Mouse (Mus musculus): ENCODE results near the gene Cdh3. TPM values are rescaled to one million over a fixed set of nuclear protein-coding genes. Genes with fewer than 3 reads are reported as not detected.
A peak's percentile ranks its signal among the peaks of the same experiment; 100 is the strongest.
"Not testable (repeated sequence)": the region's sequence is repeated elsewhere in the genome, so short reads cannot be mapped to it uniquely, and the experiment has no call there.

The Cdh3 gene
- polyA plus RNA-seq, 1 experiment from 2014 or later: 4.6 TPM

- H3K27me3 ChIP-seq (ENCODE audit: control insufficient read depth, insufficient read depth, low read length): no peaks in the 10 kb centered on the region
- no peak overlapping the region for H3K27ac ChIP-seq (ENCODE audit: low read depth, low read length)
Measured at GRCm38 (mm10) chr8:106588443-106589431, 78.0 kb downstream of the Cdh3 start.

GRCm38 (mm10) chr8:106592458-106592857 lies 81.8 kb downstream of the Cdh3 start:
- Histone ChIP-seq H3K27me3 (ENCODE audit: control insufficient read depth, insufficient read depth, low read length) (no peaks in the 10 kb centered on the region), H3K4me2 (ENCODE audit: low read depth, low read length) (no peak overlapping the region), H3K9me3 (ENCODE audit: control insufficient read depth, low read length) (no peaks in the 10 kb centered on the region), H3K4me3 (ENCODE audit: low read depth, low read length) (no peak overlapping the region), H3K9ac (replicated peaks; ENCODE audit: low read depth, low read length) (no peak overlapping the region), H3K4me1 (ENCODE audit: control insufficient read depth, insufficient read depth, low read length) (no peaks in the 10 kb centered on the region), H3K27ac (ENCODE audit: low read depth, low read length) (no peak overlapping the region), H3K36me3 (ENCODE audit: control insufficient read depth, insufficient read depth, low read length) (no peaks in the 10 kb centered on the region)
- no peak for ATAC-seq (ENCODE audit: low read depth)
- WGBS: 68% methylated on average over 2 of the region's 3 CpGs

More at GRCm38 (mm10) chr8:106588443-106589431, 78.0 kb downstream of the Cdh3 start:
- Histone ChIP-seq H3K4me2 (ENCODE audit: low read depth, low read length) (no peak overlapping the region), H3K9ac (replicated peaks; ENCODE audit: low read depth, low read length) (no peak overlapping the region), H3K4me1 (ENCODE audit: control insufficient read depth, insufficient read depth, low read length) (no peaks in the 10 kb centered on the region), H3K9me3 (ENCODE audit: control insufficient read depth, low read length) (no peaks in the 10 kb centered on the region), H3K4me3 (ENCODE audit: low read depth, low read length) (no peak overlapping the region), H3K36me3 (ENCODE audit: control insufficient read depth, insufficient read depth, low read length) (no peaks in the 10 kb centered on the region)
- no peak for ATAC-seq (ENCODE audit: low read depth)
- WGBS: 74% methylated on average over 3 of the region's 3 CpGs

GRCm38 (mm10) chr8:106595623-106596022 lies 84.9 kb downstream of the Cdh3 start:
- ATAC-seq (ENCODE audit: low read depth); H3K27me3 ChIP-seq (ENCODE audit: control insufficient read depth, insufficient read depth, low read length); H3K9ac ChIP-seq (replicated peaks; ENCODE audit: low read depth, low read length); H3K4me2 ChIP-seq (ENCODE audit: low read depth, low read length); H3K9me3 ChIP-seq (ENCODE audit: control insufficient read depth, low read length); H3K4me3 ChIP-seq (ENCODE audit: low read depth, low read length); H3K36me3 ChIP-seq (ENCODE audit: control insufficient read depth, insufficient read depth, low read length); H3K4me1 ChIP-seq (ENCODE audit: control insufficient read depth, insufficient read depth, low read length); H3K27ac ChIP-seq (ENCODE audit: low read depth, low read length): not testable (repeated sequence)
- 91% methylated on average over 3 of the region's 3 CpGs for WGBS

GRCm38 (mm10) chr8:106597067-106597466 lies 86.4 kb downstream of the Cdh3 start:
- ATAC-seq (ENCODE audit: low read depth): no peak

GRCm38 (mm10) chr8:106599265-106599979 lies 88.7 kb downstream of the Cdh3 start:
- Histone ChIP-seq H3K4me2 (ENCODE audit: low read depth, low read length) (no peak overlapping the region), H3K36me3 (ENCODE audit: control insufficient read depth, insufficient read depth, low read length) (no peaks in the 10 kb centered on the region), H3K9me3 (ENCODE audit: control insufficient read depth, low read length) (no peaks in the 10 kb centered on the region), H3K27me3 (ENCODE audit: control insufficient read depth, insufficient read depth, low read length) (peaks cover 20% of the 10 kb centered on the region), H3K4me3 (ENCODE audit: low read depth, low read length) (no peak overlapping the region), H3K9ac (replicated peaks; ENCODE audit: low read depth, low read length) (no peak overlapping the region), H3K4me1 (ENCODE audit: control insufficient read depth, insufficient read depth, low read length) (peaks cover 14% of the 10 kb centered on the region; the same call in 1 of the 2 replicates), H3K27ac (ENCODE audit: low read depth, low read length) (no peak overlapping the region)
- ATAC-seq (ENCODE audit: low read depth): no peak
- 24% methylated on average over 7 of the region's 7 CpGs for WGBS

More at GRCm38 (mm10) chr8:106597067-106597466, 86.4 kb downstream of the Cdh3 start:
- no peaks in the 10 kb centered on the region for H3K4me1 ChIP-seq (ENCODE audit: control insufficient read depth, insufficient read depth, low read length)
- whole genome bisulfite sequencing: 98% methylated on average over 5 of the region's 5 CpGs
- no peak overlapping the region for H3K4me3 ChIP-seq (ENCODE audit: low read depth, low read length)
- H3K4me2 ChIP-seq (ENCODE audit: low read depth, low read length): no peak overlapping the region
- no peak overlapping the region for H3K27ac ChIP-seq (ENCODE audit: low read depth, low read length)
- H3K9ac ChIP-seq (replicated peaks; ENCODE audit: low read depth, low read length): no peak overlapping the region
- H3K27me3 ChIP-seq (ENCODE audit: control insufficient read depth, insufficient read depth, low read length): no peaks in the 10 kb centered on the region; the same call in none of the 2 replicates
- H3K36me3 ChIP-seq (ENCODE audit: control insufficient read depth, insufficient read depth, low read length): no peaks in the 10 kb centered on the region
- no peaks in the 10 kb centered on the region for H3K9me3 ChIP-seq (ENCODE audit: control insufficient read depth, low read length)

GRCm38 (mm10) chr8:106603131-106603819 lies 92.6 kb downstream of the Cdh3 start, which contains the start of gene Cdh1:
Gene Cdh1 (plus strand): TSS chr8:106603351.
- Histone ChIP-seq H3K9me3 (ENCODE audit: control insufficient read depth, low read length) (no peaks in the 10 kb centered on the region), H3K27ac (ENCODE audit: low read depth, low read length) (no peak within 1 kb of the TSS), H3K9ac (replicated peaks; ENCODE audit: low read depth, low read length) (no peak within 1 kb of the TSS), H3K4me1 (ENCODE audit: control insufficient read depth, insufficient read depth, low read length) (peaks cover 14% of the 10 kb centered on the region; the same call in 1 of the 2 replicates), H3K27me3 (ENCODE audit: control insufficient read depth, insufficient read depth, low read length) (peaks cover 29% of the 10 kb centered on the region), H3K36me3 (ENCODE audit: control insufficient read depth, insufficient read depth, low read length) (no peaks in the 10 kb centered on the region), H3K4me3 (ENCODE audit: low read depth, low read length) (peak within 1 kb of the TSS; percentile 32), H3K4me2 (ENCODE audit: low read depth, low read length) (peak within 1 kb of the TSS; percentile 57)
- peak; percentile 56; the same call in 1 of the 2 replicates for ATAC-seq (ENCODE audit: low read depth)
- 1% methylated on average over 53 of the region's 53 CpGs for WGBS

GRCm38 (mm10) chr8:106603933-106604332 lies 93.2 kb downstream of the Cdh3 start:
- no peaks in the 10 kb centered on the region for H3K36me3 ChIP-seq (ENCODE audit: control insufficient read depth, insufficient read depth, low read length)
- no peak for ATAC-seq (ENCODE audit: low read depth)
- H3K4me3 ChIP-seq (ENCODE audit: low read depth, low read length): peak overlapping the region; percentile 11; the same call in 1 of the 2 replicates
- H3K27me3 ChIP-seq (ENCODE audit: control insufficient read depth, insufficient read depth, low read length): peaks cover 29% of the 10 kb centered on the region
- no peaks in the 10 kb centered on the region for H3K9me3 ChIP-seq (ENCODE audit: control insufficient read depth, low read length)
- no peak overlapping the region for H3K27ac ChIP-seq (ENCODE audit: low read depth, low read length)
- peak overlapping the region; percentile 57; the same call in 1 of the 2 replicates for H3K4me2 ChIP-seq (ENCODE audit: low read depth, low read length)
- peaks cover 14% of the 10 kb centered on the region; the same call in 1 of the 2 replicates for H3K4me1 ChIP-seq (ENCODE audit: control insufficient read depth, insufficient read depth, low read length)
- no peak overlapping the region for H3K9ac ChIP-seq (replicated peaks; ENCODE audit: low read depth, low read length)
- WGBS: 1% methylated on average over 19 of the region's 19 CpGs

GRCm38 (mm10) chr8:106605657-106606056 lies 95.0 kb downstream of the Cdh3 start:
- Histone ChIP-seq H3K4me2 (ENCODE audit: low read depth, low read length) (no peak overlapping the region), H3K4me3 (ENCODE audit: low read depth, low read length) (no peak overlapping the region), H3K9me3 (ENCODE audit: control insufficient read depth, low read length) (no peaks in the 10 kb centered on the region), H3K27me3 (ENCODE audit: control insufficient read depth, insufficient read depth, low read length) (peaks cover 29% of the 10 kb centered on the region), H3K36me3 (ENCODE audit: control insufficient read depth, insufficient read depth, low read length) (no peaks in the 10 kb centered on the region), H3K27ac (ENCODE audit: low read depth, low read length) (no peak overlapping the region), H3K9ac (replicated peaks; ENCODE audit: low read depth, low read length) (no peak overlapping the region), H3K4me1 (ENCODE audit: control insufficient read depth, insufficient read depth, low read length) (peaks cover 14% of the 10 kb centered on the region; the same call in 1 of the 2 replicates)
- 82% methylated on average over 7 of the region's 7 CpGs for WGBS
- ATAC-seq (ENCODE audit: low read depth): no peak

All from neural tube, embryonic 14.5 days (tissue).